Comparison of ENCODE assay signal across 8 mouse cellular contexts in genomic region chr9:44734524-44735494, GRCm38 (mm10). TPM values are rescaled to one million over a fixed set of nuclear protein-coding genes. Genes with fewer than 3 reads are reported as not detected.
DNase-seq lines count a peak whose midpoint lies in the region; ATAC-seq and TF ChIP-seq lines count a peak whose summit lies in the region.

Gene Phldb1 (minus strand): TSS chr9:44735198.

- no peaks in the 10 kb centered on the region for H3K9me3 ChIP-seq in embryonic facial prominence, embryonic 12.5 days
- H3K9me3 ChIP-seq in heart, embryonic 10.5 days = no peaks in the 10 kb centered on the region
- no peaks in the 10 kb centered on the region for H3K9me3 ChIP-seq in midbrain, embryonic 16.5 days (replicated peaks; ENCODE audit: control insufficient read depth, low read length, poor library complexity, severe bottlenecking)

- H3K27ac ChIP-seq in embryonic facial prominence, embryonic 12.5 days = peak within 1 kb of the TSS; percentile 76
- peak within 1 kb of the TSS; percentile 84 for H3K27ac ChIP-seq in heart, embryonic 10.5 days
- H3K27ac ChIP-seq in midbrain, embryonic 16.5 days (ENCODE audit: low read length) = peak within 1 kb of the TSS; percentile 36; the same call in 1 of the 2 replicates
- H3K27ac ChIP-seq in testis, adult 2 months (ENCODE audit: control insufficient read depth, insufficient read depth, low read depth, low read length) = peak within 1 kb of the TSS; percentile 50; the same call in 1 of the 2 replicates

- peaks cover 28% of the 10 kb centered on the region for H3K4me1 ChIP-seq in embryonic facial prominence, embryonic 12.5 days
- peaks cover 43% of the 10 kb centered on the region for H3K4me1 ChIP-seq in heart, embryonic 10.5 days
- peaks cover 12% of the 10 kb centered on the region for H3K4me1 ChIP-seq in midbrain, embryonic 16.5 days (ENCODE audit: control insufficient read depth, insufficient read depth, low read length)
- peaks cover 24% of the 10 kb centered on the region for H3K4me1 ChIP-seq in testis, adult 2 months (ENCODE audit: control insufficient read depth, insufficient read depth, low read length)

- 0 out of 2 replicates have a peak, but pooled peaks have one; percentile 3 for TF ChIP-seq CTCF in testis, adult 2 months (IDR thresholded peaks at IDR 0.05; ENCODE audit: control insufficient read depth, insufficient read depth, insufficient replicate concordance, low read depth, low read length)

- TF ChIP-seq POLR2A in testis, adult 2 months (IDR thresholded peaks at IDR 0.05; ENCODE audit: control insufficient read depth, low read depth, low read length) = peak; percentile 29; the same call in 1 of the 2 replicates

- peak within 1 kb of the TSS; percentile 62 for H3K9ac ChIP-seq in embryonic facial prominence, embryonic 12.5 days
- H3K9ac ChIP-seq in midbrain, embryonic 16.5 days (ENCODE audit: low read depth, low read length) = peak within 1 kb of the TSS; percentile 80

- DNase-seq in 3T3-L1 (ENCODE audit: low read depth, low spot score) = peak; percentile 85
- peak; percentile 84 for DNase-seq in adipocyte (ENCODE audit: low spot score)
- peak; percentile 90 for DNase-seq in heart, embryonic 10.5 days (ENCODE audit: low spot score)
- peak; percentile 76 for DNase-seq in kidney, adult 9 months
- peak; percentile 68 for DNase-seq in liver

- no peaks in the 10 kb centered on the region for H3K36me3 ChIP-seq in embryonic facial prominence, embryonic 12.5 days
- no peaks in the 10 kb centered on the region for H3K36me3 ChIP-seq in heart, embryonic 10.5 days
- H3K36me3 ChIP-seq in midbrain, embryonic 16.5 days (ENCODE audit: control insufficient read depth, insufficient read depth, low read length) = no peaks in the 10 kb centered on the region
- H3K36me3 ChIP-seq in testis, adult 2 months (ENCODE audit: control insufficient read depth, insufficient read depth, low read length) = no peaks in the 10 kb centered on the region

- under 1% methylated on average over 47 of the region's 47 CpGs for WGBS in embryonic facial prominence, embryonic 12.5 days
- under 1% methylated on average over 47 of the region's 47 CpGs for WGBS in heart, embryonic 10.5 days
- under 1% methylated on average over 46 of the region's 47 CpGs for WGBS in midbrain, embryonic 16.5 days

- peak within 1 kb of the TSS; percentile 97 for H3K4me2 ChIP-seq in embryonic facial prominence, embryonic 12.5 days (replicated peaks)
- peak within 1 kb of the TSS; percentile 100 for H3K4me2 ChIP-seq in midbrain, embryonic 16.5 days (ENCODE audit: low read length)

- peak within 1 kb of the TSS; percentile 66 for H3K4me3 ChIP-seq in embryonic facial prominence, embryonic 12.5 days
- H3K4me3 ChIP-seq in heart, embryonic 10.5 days = peak within 1 kb of the TSS; percentile 79
- peak within 1 kb of the TSS; percentile 56 for H3K4me3 ChIP-seq in midbrain, embryonic 16.5 days (ENCODE audit: low read depth, low read length)
- H3K4me3 ChIP-seq in testis, adult 2 months (ENCODE audit: control insufficient read depth, low read depth, low read length) = peak within 1 kb of the TSS; percentile 45

- no peaks in the 10 kb centered on the region for H3K27me3 ChIP-seq in embryonic facial prominence, embryonic 12.5 days
- H3K27me3 ChIP-seq in heart, embryonic 10.5 days (ENCODE audit: insufficient read depth, poor library complexity, severe bottlenecking) = peaks cover 16% of the 10 kb centered on the region
- peaks cover 7% of the 10 kb centered on the region for H3K27me3 ChIP-seq in midbrain, embryonic 16.5 days (ENCODE audit: control insufficient read depth, insufficient read depth, low read depth, low read length)
- no peaks in the 10 kb centered on the region for H3K27me3 ChIP-seq in testis, adult 2 months (ENCODE audit: control insufficient read depth, insufficient read depth, low read length)

- ATAC-seq in embryonic facial prominence, embryonic 12.5 days (ENCODE audit: insufficient number of reproducible peaks, insufficient read depth, low FRiP score, low TSS enrichment) = peak; percentile 79
- ATAC-seq in midbrain, embryonic 16.5 days = peak; percentile 61

RNA-seq across cellular contexts. Expression of gene Phldb1, which starts in this region (rescaled TPM):
- polyA plus RNA-seq in embryonic facial prominence, embryonic 12.5 days (2016; fragmentation: Nextera tagmentation; extraction: Ambion mirVana) = 57.1 and 60.7 TPM in 2 replicates
- polyA plus RNA-seq in heart, embryonic 10.5 days (2016; fragmentation: Nextera tagmentation; extraction: Ambion mirVana) = 29.1 and 34.7 TPM in 2 replicates
- polyA plus RNA-seq in midbrain, embryonic 16.5 days (2015; fragmentation: Nextera tagmentation; extraction: Ambion mirVana) = 48.1 and 51.7 TPM in 2 replicates
- polyA plus RNA-seq in testis, adult 2 months (2012; rRNA removed) = 3.8 and 4.8 TPM in 2 replicates

Comparison
In these comparisons a context has a peak if more than half of its experiments do, and no peak if none do; other contexts are left out.
1. Peak in every context shown above with its lines: DNase-seq, ATAC-seq, H3K4me3 ChIP-seq and H3K27ac ChIP-seq.